Mouse (Mus musculus): Measurements from ENCODE around the gene Rag1.

- TF ChIP-seq POLR2A (IDR thresholded peaks at IDR 0.05; ENCODE audit: borderline replicate concordance, extremely low read depth, insufficient read depth, insufficient read length, poor library complexity, severe bottlenecking): no peak
- no peak for TF ChIP-seq CTCF (IDR thresholded peaks at IDR 0.05; ENCODE audit: borderline replicate concordance, extremely low read depth, insufficient read depth, insufficient read length)
These were observed 35.1 kb upstream of the Rag1 start for GRCm38 (mm10) chr2:101684421-101684820.

Data from brain, embryonic 14.5 days (tissue).